Mouse (Mus musculus) MEL (cell line): ENCODE data around the gene P2ry2.

ENCODE experiments used
- CTCF ChIP-seq, 3 experiments: IDR thresholded peaks in 2 of 3; conservative IDR thresholded peaks in 1 of 3; 2 replicates each; pipeline ENCODE4 v1.5.1; 2011 to 2012; ENCODE audit warnings: low read length in 3 of 3, low read depth in 2 of 3, mild to moderate bottlenecking in 2 of 3, improper control_type of control experiment in 1 of 3, inconsistent platforms in 1 of 3, mixed read lengths in 1 of 3, moderate library complexity in 1 of 3; ENCODE audit not compliant: control insufficient read depth in 1 of 3, insufficient read depth in 1 of 3, poor library complexity in 1 of 3, severe bottlenecking in 1 of 3
- MAX ChIP-seq: IDR thresholded peaks from 2 replicates; pipeline ENCODE4 v1.6.1; 2011; ENCODE audit warnings: low read length, improper control_type of control experiment
- POLR2A ChIP-seq, 2 experiments: IDR thresholded peaks; 2 replicates each; pipeline ENCODE4 v1.6.1; 2011 to 2012; ENCODE audit warnings: low read length in 2 of 2, mild to moderate bottlenecking in 2 of 2, control low read depth in 1 of 2, improper control_type of control experiment in 1 of 2, low read depth in 1 of 2, moderate library complexity in 1 of 2; ENCODE audit not compliant: control insufficient read depth in 1 of 2, insufficient read depth in 1 of 2, poor library complexity in 1 of 2
- POLR2AphosphoS2 ChIP-seq: IDR thresholded peaks from 2 replicates; pipeline ENCODE4 v1.6.1; 2011; ENCODE audit warnings: low read length, improper control_type of control experiment
- RAD21 ChIP-seq: IDR thresholded peaks from 2 replicates; pipeline ENCODE4 v1.6.1; 2011; ENCODE audit warnings: mild to moderate bottlenecking, low read depth, low read length, improper control_type of control experiment
- ZMIZ1 ChIP-seq: IDR thresholded peaks from 2 replicates; pipeline ENCODE4 v1.6.1; 2012; ENCODE audit warnings: low read depth, mild to moderate bottlenecking, inconsistent platforms, low read length, improper control_type of control experiment, moderate library complexity

DNA sequence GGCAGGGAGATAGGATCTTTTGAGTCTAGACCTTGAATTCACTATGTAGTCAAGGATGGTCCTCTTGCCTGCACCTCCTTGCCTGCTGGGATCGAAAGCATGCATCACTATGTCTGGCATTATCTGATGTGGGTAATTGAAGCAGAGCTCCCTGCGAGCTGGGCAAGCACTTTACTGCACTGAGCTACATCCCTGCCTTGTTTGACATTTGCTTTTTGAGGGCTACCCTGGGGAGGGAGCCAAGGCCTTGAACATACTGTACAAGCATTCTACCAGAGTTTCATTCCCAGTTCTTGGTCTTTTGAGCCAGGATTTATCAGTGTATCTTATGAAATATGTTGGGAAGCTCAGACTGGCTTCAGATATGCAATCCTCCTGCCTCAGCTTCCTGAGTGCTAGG lies 40.5 kb upstream of the P2ry2 start:
- TF ChIP-seq MAX, result no peak
- TF ChIP-seq POLR2A (IDR thresholded peaks at IDR 0.05; ENCODE audit: control insufficient read depth in 1 of 2, insufficient read depth in 1 of 2, low read depth in 1 of 2, low read length in 2 of 2, poor library complexity in 1 of 2), result no peak
- TF ChIP-seq CTCF (IDR thresholded peaks at IDR 0.05 in 2 of 3, conservative IDR thresholded peaks at IDR 0.05 in 1 of 3; ENCODE audit: control insufficient read depth in 1 of 3, insufficient read depth in 1 of 3, low read depth in 2 of 3, low read length in 3 of 3, poor library complexity in 1 of 3, severe bottlenecking in 1 of 3), result no peak
- no peak for TF ChIP-seq RAD21
- no peak for TF ChIP-seq POLR2AphosphoS2
- TF ChIP-seq ZMIZ1, result no peak
